Mouse (Mus musculus): ENCODE measurements at regions not wholly inside any gene's neighbourhood (a gene's known extent, or its start where the extent isn't known, plus 50 kb on each side); places are given as distances from the start of the nearest gene placed in this dataset.
"Not testable (repeated sequence)": the region's sequence is repeated elsewhere in the genome, so short reads cannot be mapped to it uniquely, and the experiment has no call there.

GRCm38 (mm10) chr4:8462414-8462813, 223.6 kb upstream of the Car8 start:
- DNase-seq = not testable (repeated sequence)

GRCm38 (mm10) chr4:8454346-8454745, 215.5 kb upstream of the Car8 start:
- no peak for DNase-seq

DNA sequence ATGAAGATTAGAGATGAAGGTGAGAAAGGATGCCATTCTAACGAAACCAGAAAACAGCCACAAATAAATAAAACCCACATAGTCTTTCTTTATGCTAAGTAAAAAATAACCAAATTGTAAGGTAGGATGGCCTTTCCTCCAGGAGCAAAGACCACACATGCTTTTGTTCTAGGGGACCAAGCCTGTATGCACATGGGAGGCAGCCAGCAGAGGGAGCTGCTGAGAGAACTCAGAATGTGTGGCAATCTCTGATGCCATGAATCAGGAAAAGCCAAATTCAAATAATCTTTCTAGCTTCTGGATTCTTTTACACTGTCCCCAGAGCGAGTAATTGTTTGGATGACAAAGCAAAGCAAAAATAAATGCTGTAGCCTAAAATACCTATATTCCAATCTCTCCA, 193.6 kb upstream of the Car8 start:
- no peak for DNase-seq

DNA sequence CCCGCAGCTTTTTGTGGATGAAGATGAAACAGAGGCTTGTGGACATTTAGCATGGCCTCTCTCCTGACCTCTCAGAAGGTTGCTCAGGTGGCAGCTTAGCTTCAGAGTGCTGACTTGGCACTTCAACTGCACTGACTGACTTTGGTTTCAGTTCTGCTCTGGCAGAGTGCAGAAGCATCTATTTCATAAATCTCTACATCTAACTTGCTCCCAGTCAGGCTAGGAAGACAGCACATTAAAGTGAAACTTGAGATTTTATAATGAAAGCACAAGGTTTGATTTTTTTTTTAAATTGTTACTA, 192.1 kb upstream of the Car8 start:
- no peak for DNase-seq

DNA sequence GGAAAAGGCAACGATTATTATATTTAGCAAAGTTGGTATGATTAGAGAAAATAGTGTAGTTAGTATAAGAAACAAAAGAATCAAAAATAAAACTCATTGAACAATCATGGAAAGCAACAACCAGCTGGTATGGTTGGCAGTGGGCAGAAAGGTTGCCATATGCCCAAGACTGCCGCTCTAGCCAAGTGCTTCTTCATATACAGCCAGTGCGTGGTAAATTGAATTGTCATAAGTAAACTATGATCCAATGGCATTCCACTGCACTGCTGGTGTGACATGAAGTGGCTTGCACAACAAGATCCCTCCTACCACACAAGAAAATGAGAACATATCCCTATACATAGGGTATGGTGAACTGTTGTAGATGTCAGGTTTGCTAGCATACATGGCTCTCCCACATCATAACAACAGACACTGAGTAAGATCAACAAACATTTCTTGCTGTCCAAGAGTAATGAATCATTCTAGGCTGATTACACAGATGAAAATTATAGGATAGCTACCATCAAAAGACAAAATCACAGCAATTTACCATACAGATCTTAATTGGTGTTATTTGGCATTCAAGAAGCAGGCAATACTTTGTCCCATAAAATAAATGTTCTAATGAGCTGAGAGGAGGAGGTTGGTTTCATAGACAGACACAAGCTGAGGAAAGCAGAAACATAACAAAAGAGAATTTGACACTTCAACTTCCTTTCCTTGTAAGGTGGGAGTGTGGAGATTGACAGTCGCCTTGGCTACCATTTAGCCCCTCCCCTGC, 191.6 kb upstream of the Car8 start:
- no peak for DNase-seq

GRCm38 (mm10) chr4:8429771-8430170, 190.9 kb upstream of the Car8 start:
- DNase-seq = no peak

- DNase-seq = no peak
Observed at GRCm38 (mm10) chr4:8428629-8429523, 190.0 kb upstream of the Car8 start.

- DNase-seq = no peak
Observed at GRCm38 (mm10) chr4:8427812-8428211, 189.0 kb upstream of the Car8 start.

DNA sequence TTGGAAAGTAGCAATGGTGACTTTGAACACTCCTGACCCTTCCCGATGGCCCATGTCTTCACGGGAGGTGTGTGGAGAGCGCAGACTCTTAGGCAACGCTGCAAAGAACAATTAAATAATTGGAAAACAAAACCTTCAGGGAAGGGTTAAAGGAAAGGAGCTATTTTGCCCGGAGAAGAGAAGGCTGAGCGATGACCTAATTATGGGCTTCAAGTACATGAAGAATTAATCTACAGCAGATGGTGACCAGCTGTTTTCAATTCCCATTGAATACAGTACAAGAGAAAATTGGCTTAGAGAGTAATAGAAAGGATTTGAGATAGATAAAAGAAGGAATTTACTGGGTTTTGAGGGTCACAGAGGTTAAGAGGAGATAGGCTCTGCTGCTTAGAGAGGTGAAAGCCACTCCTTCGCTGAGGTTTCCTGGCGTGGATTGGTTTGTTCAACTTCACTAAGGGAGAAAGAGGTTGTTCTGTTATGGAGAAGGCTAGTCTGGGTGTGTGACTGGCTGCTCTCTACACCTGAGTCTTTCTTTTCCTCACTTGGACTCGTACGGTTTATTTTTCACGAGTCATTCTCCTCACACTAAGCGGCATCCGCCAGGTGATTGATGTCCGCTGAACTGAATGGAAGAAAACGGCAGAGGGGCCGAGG, 184.7 kb upstream of the Car8 start:
- no peak for DNase-seq

DNA sequence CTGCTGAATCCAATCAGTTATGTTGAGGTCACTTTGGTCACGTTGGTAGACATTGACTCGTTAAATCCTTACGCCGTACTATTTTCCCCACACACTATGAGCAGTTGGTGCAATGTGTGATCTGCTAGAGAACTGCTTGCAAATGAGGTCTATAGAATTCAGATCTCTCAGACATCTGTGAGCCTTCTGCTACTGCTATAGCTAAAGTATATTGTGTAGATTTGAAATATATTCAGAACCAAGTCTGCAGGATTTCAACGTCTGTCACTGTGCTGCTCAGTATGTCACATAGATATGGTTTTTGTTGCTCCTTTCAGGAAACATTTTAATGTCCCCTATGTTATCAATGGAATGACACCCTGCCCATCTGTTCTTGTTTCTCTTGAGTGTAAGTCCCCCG, 182.4 kb upstream of the Car8 start:
- no peak for DNase-seq

DNA sequence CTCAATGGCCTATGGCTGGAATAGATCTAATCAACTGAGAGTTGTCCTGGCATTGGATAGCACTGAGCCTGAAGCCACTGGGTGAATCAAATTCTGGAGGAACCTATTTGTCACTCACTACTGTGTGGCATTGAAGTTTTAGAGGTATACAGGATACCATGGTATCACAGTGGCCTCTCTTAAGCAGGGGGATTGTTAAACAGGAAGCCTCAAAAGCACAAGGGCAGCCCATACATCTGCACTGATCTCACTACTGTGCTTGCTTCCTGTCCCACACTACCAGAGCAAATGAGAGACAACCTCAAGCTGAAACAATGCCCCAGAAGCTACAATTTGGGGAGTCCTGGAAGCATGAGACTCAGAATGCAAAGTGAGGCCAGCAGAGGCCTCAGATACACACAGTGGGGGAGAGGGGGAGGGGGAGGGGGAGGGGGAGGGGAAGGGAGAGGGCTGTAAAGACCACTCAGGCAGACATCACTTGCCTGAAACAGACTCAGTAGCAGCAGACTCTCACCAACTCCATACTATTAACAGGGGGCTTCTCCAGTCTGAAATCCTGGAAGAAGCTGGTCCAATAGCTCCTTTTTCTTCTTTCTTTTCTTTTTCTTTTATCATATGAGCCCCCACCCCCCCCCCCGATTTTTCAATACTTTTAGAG, 179.7 kb upstream of the Car8 start:
- DNase-seq = no peak

DNA sequence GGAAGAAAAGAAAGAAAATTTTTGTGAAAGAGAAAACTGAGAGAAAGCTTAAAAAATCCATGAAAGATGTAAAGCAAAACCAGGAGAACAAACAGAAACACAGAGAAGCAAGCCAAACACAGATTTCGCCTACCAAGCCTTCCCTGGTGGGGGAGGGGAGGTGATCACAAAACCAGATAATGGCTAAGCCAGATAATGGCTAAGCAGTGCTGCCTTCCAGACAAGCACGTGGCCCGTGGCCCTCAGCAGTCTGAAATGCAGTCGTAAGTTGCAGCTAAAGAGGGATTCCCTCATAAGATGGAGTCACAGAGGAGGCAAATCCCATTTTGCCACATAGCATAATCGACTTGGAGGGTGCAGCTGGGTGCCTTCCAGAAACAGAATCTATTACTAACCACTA, 179.0 kb upstream of the Car8 start:
- DNase-seq = no peak

DNA sequence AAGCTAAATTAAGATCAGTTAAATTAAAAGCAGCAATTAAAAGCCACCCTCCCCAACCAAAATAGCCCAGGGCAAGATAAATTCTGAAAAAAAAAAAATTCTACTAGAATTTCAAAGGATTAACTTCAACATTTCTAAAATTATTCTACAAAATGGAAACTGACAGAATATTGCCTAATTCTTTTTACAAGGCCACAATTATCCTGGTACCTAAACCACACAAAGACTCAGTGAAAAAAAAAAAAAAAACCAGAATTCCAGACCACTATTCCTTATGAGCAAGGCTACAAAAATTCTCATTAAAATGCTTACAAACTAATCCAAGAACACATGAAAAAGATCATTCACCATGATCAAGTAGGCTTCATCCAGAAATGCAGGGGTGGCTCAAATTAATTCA, 174.5 kb upstream of the Car8 start:
- DNase-seq = no peak

DNA sequence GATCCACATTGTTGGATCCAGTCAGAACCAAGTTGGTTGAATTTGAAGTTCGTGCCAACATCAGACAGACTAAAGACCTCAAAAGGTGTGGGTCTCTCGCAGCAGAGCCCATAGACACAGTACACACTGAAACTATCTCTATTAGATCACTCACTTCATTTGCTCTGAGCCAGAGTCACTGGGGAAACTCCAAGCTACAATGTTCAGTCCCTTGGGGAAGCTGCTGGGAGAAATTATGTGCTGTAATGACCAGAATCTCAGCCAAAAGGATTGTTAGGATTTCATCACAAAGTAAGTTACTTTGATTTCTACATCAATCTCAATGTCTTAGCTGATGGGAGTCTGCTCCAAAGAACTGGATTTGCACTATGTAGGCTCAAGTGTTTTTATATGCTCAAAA, 161.2 kb upstream of the Car8 start:
- no peak for DNase-seq

GRCm38 (mm10) chr4:8399430-8399829, 160.6 kb upstream of the Car8 start:
- no peak for DNase-seq

GRCm38 (mm10) chr4:8398969-8399368, 160.1 kb upstream of the Car8 start:
- DNase-seq = peak; percentile 41

DNA sequence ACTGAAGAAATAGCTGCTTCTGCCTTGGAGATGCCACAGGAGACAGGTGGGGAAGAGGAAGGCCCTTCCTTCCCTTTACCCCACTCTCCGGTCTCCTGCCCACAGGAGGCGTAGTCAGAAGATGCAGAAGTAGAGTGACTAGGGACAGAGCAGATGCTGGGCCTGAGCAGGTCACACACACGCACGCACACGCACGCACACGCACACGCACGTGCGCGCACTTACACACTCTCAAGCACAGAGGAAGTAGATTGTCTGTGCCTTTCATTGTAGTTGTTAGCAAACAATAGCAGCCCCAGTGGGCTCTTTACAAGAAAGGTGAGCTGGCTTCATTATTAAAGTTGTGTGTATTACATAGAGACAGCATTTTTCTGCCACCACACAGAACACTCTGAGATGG, 144.3 kb upstream of the Car8 start:
- DNase-seq = no peak

- no peak for DNase-seq
Observed at GRCm38 (mm10) chr4:8382125-8382417, 143.2 kb upstream of the Car8 start.

DNA sequence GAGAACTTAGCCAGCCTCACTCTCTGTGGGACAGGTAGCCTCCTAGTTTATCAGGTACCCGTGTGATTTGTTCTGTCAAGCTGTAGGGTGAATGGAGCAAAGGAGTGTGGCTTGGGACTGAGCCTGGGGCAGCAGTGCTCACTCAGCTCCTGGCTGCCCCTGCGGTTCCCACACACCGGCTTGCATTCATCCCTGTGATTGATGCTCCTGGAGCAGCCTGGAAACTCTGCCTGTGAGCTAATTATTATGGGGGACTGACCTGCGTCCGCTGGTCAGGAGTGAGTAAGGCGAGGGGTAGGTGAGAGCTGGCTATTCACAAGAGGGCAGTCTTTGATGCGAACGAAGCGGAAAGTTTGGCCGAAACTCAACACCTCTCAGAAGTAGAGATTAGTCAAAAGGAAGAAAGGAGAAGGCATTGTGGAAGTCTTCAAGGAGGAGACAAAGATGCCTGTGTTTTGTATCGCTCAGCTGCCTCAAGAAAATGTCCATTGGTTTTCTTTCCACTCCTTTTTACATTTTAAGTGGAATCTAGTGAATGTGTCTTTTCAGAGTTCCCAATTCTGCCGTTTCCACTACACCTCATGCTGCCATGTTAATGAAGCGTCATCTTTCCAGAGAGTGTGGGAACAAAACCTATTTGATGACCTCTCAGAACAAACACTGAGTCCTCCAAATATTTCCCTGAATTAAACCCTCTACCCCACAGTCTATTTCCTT, 142.7 kb upstream of the Car8 start:
- no peak for DNase-seq

DNA sequence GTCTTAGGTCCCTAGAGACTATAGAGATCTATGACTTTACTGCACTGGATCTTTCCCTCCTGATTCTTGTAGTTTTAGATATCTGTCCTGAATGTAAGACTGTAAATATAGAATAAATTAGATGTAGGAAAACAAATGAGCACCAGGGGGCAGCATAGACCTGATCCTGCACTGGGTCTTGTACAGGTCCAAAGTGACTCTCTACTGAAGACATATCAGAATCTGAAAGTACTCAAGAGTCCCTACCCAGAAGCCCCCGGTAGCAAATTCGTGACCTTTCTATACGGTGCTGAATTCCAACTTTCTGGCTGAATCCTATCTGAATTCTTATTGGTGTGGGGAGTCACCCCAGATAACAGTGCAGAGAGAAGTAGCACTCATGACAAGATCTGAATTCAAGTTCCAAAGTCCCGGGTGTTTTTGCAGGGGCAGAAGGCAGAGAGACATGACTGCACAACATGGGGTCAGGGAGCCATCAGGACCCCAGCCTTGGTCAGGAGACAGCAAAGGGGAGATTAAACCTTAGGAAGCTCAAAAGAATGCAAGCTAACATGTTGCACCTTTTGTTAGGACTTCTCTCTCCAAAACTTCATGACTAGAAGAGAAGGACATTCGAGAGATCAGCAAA, 142.0 kb upstream of the Car8 start:
- DNase-seq = peak; percentile 16

DNA sequence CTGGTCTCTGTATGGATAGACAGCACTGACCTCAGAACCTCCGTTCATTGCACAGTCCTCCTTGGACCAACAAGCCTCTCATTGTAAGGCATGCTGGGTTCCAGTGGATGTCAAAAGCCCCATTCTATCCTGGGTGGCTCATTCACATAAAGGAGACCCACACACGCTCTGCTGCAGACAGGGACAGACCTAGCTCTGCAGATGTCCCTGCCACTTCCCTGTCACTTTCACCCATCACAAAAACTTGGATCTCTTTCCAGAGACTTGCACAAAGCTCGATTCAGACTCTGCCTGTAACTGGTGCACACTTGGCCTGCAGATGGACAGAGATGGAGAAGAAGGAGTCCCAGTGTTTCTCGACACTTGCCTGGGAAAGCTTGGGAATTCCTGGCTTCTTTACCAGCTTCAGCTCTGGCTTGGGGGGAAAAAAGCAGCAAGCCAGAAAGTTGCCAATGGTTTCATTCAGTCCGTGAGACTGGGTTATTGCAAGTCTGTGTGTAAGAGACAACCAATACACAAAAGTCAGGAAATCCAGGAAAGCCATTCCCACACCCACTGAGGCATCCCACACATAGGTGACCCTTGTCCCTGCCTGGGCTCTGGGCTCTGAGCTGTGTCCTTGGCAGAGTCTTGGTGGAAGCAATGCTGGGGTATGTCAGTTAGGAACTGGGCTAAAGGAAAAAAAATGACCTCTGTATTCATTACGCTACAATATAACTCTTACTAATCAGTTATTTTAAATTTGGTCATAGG, 136.1 kb upstream of the Car8 start:
- DNase-seq = peak; percentile 18

DNA sequence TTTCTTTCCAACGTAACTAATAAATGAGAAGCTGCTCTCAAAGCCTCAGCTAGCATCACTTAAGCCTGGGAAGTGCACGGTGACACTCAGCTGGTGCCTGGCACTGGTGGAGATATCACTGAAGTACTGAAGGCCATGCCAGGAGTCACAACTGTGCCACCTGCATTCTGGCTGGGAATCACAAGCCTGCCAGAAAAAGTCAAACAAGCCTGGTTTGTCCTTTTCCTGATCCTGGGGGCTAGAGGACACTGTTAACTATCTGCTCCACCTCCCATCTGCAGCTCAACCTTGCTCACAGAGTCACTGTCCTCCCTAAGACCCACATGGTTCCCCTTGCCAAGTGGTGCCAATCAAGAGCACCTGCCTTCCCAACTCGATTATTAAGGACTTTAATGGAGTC, 135.2 kb upstream of the Car8 start:
- no peak for DNase-seq

Measured in cerebellum, adult 11-12 months (tissue).